8 mouse cellular contexts compared by ENCODE assay signal in genomic region chr1:153900381-153900780, GRCm38 (mm10). TPM values are rescaled to one million over a fixed set of nuclear protein-coding genes. Genes with fewer than 3 reads are reported as not detected.
DNase-seq lines count a peak whose midpoint lies in the region; ATAC-seq and TF ChIP-seq lines count a peak whose summit lies in the region.

No protein-coding gene starts in this region.

- H3K9ac ChIP-seq in heart, embryonic 14.5 days (ENCODE audit: low read length): peak overlapping the region; percentile 84
- H3K9ac ChIP-seq in limb, embryonic 15.5 days: peak overlapping the region; percentile 84
- H3K9ac ChIP-seq in neural tube, embryonic 15.5 days (replicated peaks): peak overlapping the region; percentile 91

- TF ChIP-seq CTCF in testis, adult 2 months (IDR thresholded peaks at IDR 0.05; ENCODE audit: control insufficient read depth, insufficient read depth, insufficient replicate concordance, low read depth, low read length): no peak

- H3K9me3 ChIP-seq in heart, embryonic 14.5 days (ENCODE audit: control insufficient read depth, low read length): no peaks in the 10 kb centered on the region
- no peaks in the 10 kb centered on the region for H3K9me3 ChIP-seq in limb, embryonic 15.5 days
- H3K9me3 ChIP-seq in neural tube, embryonic 15.5 days (replicated peaks): no peaks in the 10 kb centered on the region

- peak; percentile 49 for DNase-seq in adrenal gland, postnatal 25 days
- DNase-seq in adrenal gland, postnatal 4 days (ENCODE audit: low spot score in 2 of 2): no peak
- no peak for DNase-seq in testis, postnatal 10 days (ENCODE audit: low spot score)
- no peak for DNase-seq in layer of hippocampus, adult 18-20 months (ENCODE audit: low spot score in 2 of 2)

- peak; percentile 44; the same call in 1 of the 2 replicates for TF ChIP-seq POLR2A in testis, adult 2 months (IDR thresholded peaks at IDR 0.05; ENCODE audit: control insufficient read depth, low read depth, low read length)

- no peaks in the 10 kb centered on the region for H3K36me3 ChIP-seq in testis, adult 2 months (ENCODE audit: control insufficient read depth, insufficient read depth, low read length)
- peaks cover 28% of the 10 kb centered on the region for H3K36me3 ChIP-seq in heart, embryonic 14.5 days (ENCODE audit: control insufficient read depth, insufficient read depth, low read length)
- peaks cover 27% of the 10 kb centered on the region for H3K36me3 ChIP-seq in limb, embryonic 15.5 days
- peaks cover 25% of the 10 kb centered on the region for H3K36me3 ChIP-seq in neural tube, embryonic 15.5 days

- peak overlapping the region; percentile 82 for H3K27ac ChIP-seq in testis, adult 2 months (ENCODE audit: control insufficient read depth, insufficient read depth, low read depth, low read length)
- H3K27ac ChIP-seq in heart, embryonic 14.5 days (replicated peaks in 1 of 2; ENCODE audit: control insufficient read depth in 1 of 2, insufficient read depth in 1 of 2, low read depth in 2 of 2, low read length in 2 of 2): peak overlapping the region; percentile 89 to 96
- H3K27ac ChIP-seq in limb, embryonic 15.5 days: peak overlapping the region; percentile 97
- peak overlapping the region; percentile 97 for H3K27ac ChIP-seq in neural tube, embryonic 15.5 days (replicated peaks)

- no peaks in the 10 kb centered on the region for H3K27me3 ChIP-seq in testis, adult 2 months (ENCODE audit: control insufficient read depth, insufficient read depth, low read length)
- H3K27me3 ChIP-seq in heart, embryonic 14.5 days (ENCODE audit: control insufficient read depth, insufficient read depth, low read length): no peaks in the 10 kb centered on the region
- no peaks in the 10 kb centered on the region for H3K27me3 ChIP-seq in limb, embryonic 15.5 days
- no peaks in the 10 kb centered on the region for H3K27me3 ChIP-seq in neural tube, embryonic 15.5 days (replicated peaks)

- H3K4me1 ChIP-seq in testis, adult 2 months (ENCODE audit: control insufficient read depth, insufficient read depth, low read length): peaks cover 7% of the 10 kb centered on the region
- H3K4me1 ChIP-seq in heart, embryonic 14.5 days (ENCODE audit: control insufficient read depth in 2 of 2, insufficient read depth in 2 of 2, low read length in 2 of 2): peaks cover 7 to 21% of the 10 kb centered on the region in 2 experiments; a peak in 3 of 4 replicates
- peaks cover 23% of the 10 kb centered on the region for H3K4me1 ChIP-seq in limb, embryonic 15.5 days
- peaks cover 47% of the 10 kb centered on the region for H3K4me1 ChIP-seq in neural tube, embryonic 15.5 days

- under 1% methylated on average over 34 of the region's 36 CpGs for WGBS in heart, embryonic 14.5 days
- 0% methylated on average over 35 of the region's 36 CpGs for WGBS in limb, embryonic 15.5 days
- WGBS in neural tube, embryonic 15.5 days: under 1% methylated on average over 35 of the region's 36 CpGs

- H3K4me2 ChIP-seq in heart, embryonic 14.5 days (ENCODE audit: low read length): peak overlapping the region; percentile 82
- H3K4me2 ChIP-seq in limb, embryonic 15.5 days: peak overlapping the region; percentile 82
- peak overlapping the region; percentile 72 for H3K4me2 ChIP-seq in neural tube, embryonic 15.5 days

- peak overlapping the region; percentile 90 for H3K4me3 ChIP-seq in testis, adult 2 months (ENCODE audit: control insufficient read depth, low read depth, low read length)
- peak overlapping the region; percentile 62 to 94 for H3K4me3 ChIP-seq in heart, embryonic 14.5 days (ENCODE audit: control insufficient read depth in 1 of 2, insufficient read depth in 1 of 2, low read depth in 1 of 2, low read length in 2 of 2)
- H3K4me3 ChIP-seq in limb, embryonic 15.5 days: peak overlapping the region; percentile 79
- peak overlapping the region; percentile 88 for H3K4me3 ChIP-seq in neural tube, embryonic 15.5 days (replicated peaks)

- ATAC-seq in heart, embryonic 14.5 days (ENCODE audit: insufficient number of reproducible peaks, insufficient read depth, low FRiP score, low read depth): peak; percentile 60
- ATAC-seq in limb, embryonic 15.5 days (ENCODE audit: insufficient number of reproducible peaks, low FRiP score, low TSS enrichment, low read depth): peak; percentile 7; the same call in 1 of the 2 replicates
- ATAC-seq in neural tube, embryonic 15.5 days (ENCODE audit: low FRiP score): peak; percentile 53

RNA-seq across cellular contexts. Expression of gene Teddm2, which starts 0.4 kb away (rescaled TPM):
- 0.33 and 1.0 TPM in 2 replicates for total RNA-seq in adrenal gland, postnatal 25 days (2021)
- 1 to 10 TPM; 1.0 to 1.4 TPM for total RNA-seq in adrenal gland, postnatal 4 days (2021)
- 4.8 and 5.6 TPM in 2 replicates for polyA plus RNA-seq in testis, adult 2 months (2012; rRNA removed)
- 0.35 and 0.49 TPM in 2 replicates for polyA plus RNA-seq in heart, embryonic 14.5 days (2014; fragmentation: Nextera tagmentation; extraction: Ambion mirVana)
- 0.35 and 0.78 TPM in 2 replicates for polyA plus RNA-seq in limb, embryonic 15.5 days (2015; fragmentation: Nextera tagmentation; extraction: Ambion mirVana)
- polyA plus RNA-seq in neural tube, embryonic 15.5 days (2015; fragmentation: Nextera tagmentation; extraction: Ambion mirVana): 1.5 and 1.6 TPM in 2 replicates
- 1 to 10 TPM; 1.7 to 2.4 TPM for total RNA-seq in layer of hippocampus, adult 18-20 months (2021)

RNA-seq across cellular contexts. Expression of gene Glul, which starts 0.6 kb away (rescaled TPM):
- total RNA-seq in adrenal gland, postnatal 25 days (2021): 635 and 924 TPM in 2 replicates
- 100 to 1,000 TPM; 455 to 494 TPM for total RNA-seq in adrenal gland, postnatal 4 days (2021)
- 605 and 633 TPM in 2 replicates for polyA plus RNA-seq in testis, adult 2 months (2012; rRNA removed)
- polyA plus RNA-seq in heart, embryonic 14.5 days (2014; fragmentation: Nextera tagmentation; extraction: Ambion mirVana): 62.5 and 67.0 TPM in 2 replicates
- 88.4 and 93.1 TPM in 2 replicates for polyA plus RNA-seq in limb, embryonic 15.5 days (2015; fragmentation: Nextera tagmentation; extraction: Ambion mirVana)
- 215 and 233 TPM in 2 replicates for polyA plus RNA-seq in neural tube, embryonic 15.5 days (2015; fragmentation: Nextera tagmentation; extraction: Ambion mirVana)
- total RNA-seq in layer of hippocampus, adult 18-20 months (2021): 1,000 to 10,000 TPM; 2,043 to 2,070 TPM

RNA-seq across cellular contexts. Expression of gene Teddm1a, which starts 8.8 kb away (rescaled TPM):
- not detected in 2 replicates for total RNA-seq in adrenal gland, postnatal 25 days (2021)
- total RNA-seq in adrenal gland, postnatal 4 days (2021): not detected
- polyA plus RNA-seq in testis, adult 2 months (2012; rRNA removed): not detected in 2 replicates
- polyA plus RNA-seq in heart, embryonic 14.5 days (2014; fragmentation: Nextera tagmentation; extraction: Ambion mirVana): not detected in 2 replicates
- polyA plus RNA-seq in limb, embryonic 15.5 days (2015; fragmentation: Nextera tagmentation; extraction: Ambion mirVana): not detected in 2 replicates
- not detected in 2 replicates for polyA plus RNA-seq in neural tube, embryonic 15.5 days (2015; fragmentation: Nextera tagmentation; extraction: Ambion mirVana)
- total RNA-seq in layer of hippocampus, adult 18-20 months (2021): not detected

RNA-seq across cellular contexts. Expression of gene Teddm1b, which starts 26.2 kb away (rescaled TPM):
- total RNA-seq in adrenal gland, postnatal 25 days (2021): not detected in 2 replicates
- total RNA-seq in adrenal gland, postnatal 4 days (2021): not detected
- polyA plus RNA-seq in testis, adult 2 months (2012; rRNA removed): 0.05 TPM in 1 of 2 replicates, not detected in the other
- 0.12 TPM in 1 of 2 replicates, not detected in the other for polyA plus RNA-seq in heart, embryonic 14.5 days (2014; fragmentation: Nextera tagmentation; extraction: Ambion mirVana)
- polyA plus RNA-seq in limb, embryonic 15.5 days (2015; fragmentation: Nextera tagmentation; extraction: Ambion mirVana): 0.08 and 0.16 TPM in 2 replicates
- polyA plus RNA-seq in neural tube, embryonic 15.5 days (2015; fragmentation: Nextera tagmentation; extraction: Ambion mirVana): 0.33 and 0.44 TPM in 2 replicates
- not detected for total RNA-seq in layer of hippocampus, adult 18-20 months (2021)

RNA-seq across cellular contexts. Expression of gene Rgsl1, which starts 56.4 kb away (rescaled TPM):
- 0.15 TPM in 1 of 2 replicates, not detected in the other for total RNA-seq in adrenal gland, postnatal 25 days (2021)
- total RNA-seq in adrenal gland, postnatal 4 days (2021): under 1 TPM in 1 of 2 experiments, not detected in 1; 0.11 TPM
- 21.2 and 22.6 TPM in 2 replicates for polyA plus RNA-seq in testis, adult 2 months (2012; rRNA removed)
- polyA plus RNA-seq in heart, embryonic 14.5 days (2014; fragmentation: Nextera tagmentation; extraction: Ambion mirVana): not detected in 2 replicates
- 0.13 and 0.19 TPM in 2 replicates for polyA plus RNA-seq in limb, embryonic 15.5 days (2015; fragmentation: Nextera tagmentation; extraction: Ambion mirVana)
- 0.14 and 0.18 TPM in 2 replicates for polyA plus RNA-seq in neural tube, embryonic 15.5 days (2015; fragmentation: Nextera tagmentation; extraction: Ambion mirVana)
- under 1 TPM; 0.48 to 0.50 TPM for total RNA-seq in layer of hippocampus, adult 18-20 months (2021)

Comparison
In these comparisons a context has a peak if more than half of its experiments do, and no peak if none do; other contexts are left out.
1. ATAC-seq: peak in every context shown above with its lines; median percentile 60 in heart, embryonic 14.5 days; 53 in neural tube, embryonic 15.5 days; 7 in limb, embryonic 15.5 days.